Mouse (Mus musculus): Measurements from ENCODE around the gene Pex13. TPM values are rescaled to one million over a fixed set of nuclear protein-coding genes. Genes with fewer than 3 reads are reported as not detected.
"Not testable (repeated sequence)": the region's sequence is repeated elsewhere in the genome, so short reads cannot be mapped to it uniquely, and the experiment has no call there.

Pex13 gene
- total RNA-seq, 2 experiments from 2014 or later = 19.0 to 21.0 TPM

DNA sequence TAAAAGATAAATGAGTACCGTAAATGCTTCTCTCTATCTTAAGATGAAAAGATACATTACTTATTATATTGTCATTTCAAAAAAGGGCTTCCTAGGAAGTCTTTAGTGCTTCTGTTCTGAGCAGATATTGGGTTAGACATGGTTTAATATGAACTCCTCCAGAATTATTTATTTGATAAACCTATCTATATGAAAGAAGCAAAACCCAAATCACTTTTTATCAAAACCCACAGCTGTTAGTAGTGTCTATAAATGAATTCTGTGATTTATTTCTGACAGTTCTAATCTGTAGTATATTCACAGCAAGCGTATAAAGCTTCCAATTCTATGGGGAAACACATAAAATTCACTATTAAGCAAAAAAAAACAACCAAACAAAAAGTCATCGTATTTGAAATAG, 17.9 kb downstream of the Pex13 start:
- no peak for DNase-seq (ENCODE audit: low spot score)

DNA sequence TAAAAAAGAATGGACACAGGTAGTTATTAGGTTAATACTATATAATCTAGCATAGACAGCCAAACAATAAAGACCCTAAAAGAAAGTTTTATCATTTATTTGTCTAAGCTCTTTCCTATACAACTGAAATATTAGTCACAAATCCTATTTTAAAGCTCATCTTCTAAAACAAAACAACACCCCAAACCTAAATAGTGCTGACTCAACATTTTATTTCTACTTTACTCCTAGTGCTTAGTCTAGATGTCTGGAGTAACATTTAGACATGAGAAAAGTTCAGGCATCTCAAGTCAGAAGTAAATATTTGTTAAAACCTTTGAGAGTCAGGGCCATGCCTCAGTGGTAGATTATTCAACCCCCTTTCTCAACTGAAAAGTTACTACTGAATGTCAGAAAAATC, 18.3 kb downstream of the Pex13 start:
- no peak for DNase-seq (ENCODE audit: low spot score)

DNA sequence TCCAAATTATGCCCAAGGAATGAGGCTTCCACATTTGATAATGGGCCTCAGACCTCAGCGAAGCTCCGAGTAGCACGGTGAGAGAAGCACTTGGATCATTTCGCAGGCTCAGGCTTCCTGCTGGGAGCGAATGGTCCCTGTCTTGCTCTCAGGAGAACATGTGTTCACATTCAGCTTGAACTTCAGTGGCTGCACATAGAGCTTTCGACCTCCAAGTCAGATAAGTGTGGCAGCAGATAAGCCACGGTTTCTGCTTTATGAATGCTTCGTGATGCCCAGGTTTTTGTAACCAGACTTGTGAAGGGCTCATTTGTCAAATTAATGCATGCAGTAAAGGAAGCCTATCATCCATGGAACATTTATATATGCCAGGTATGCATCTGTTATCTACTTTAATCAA, 31.2 kb downstream of the Pex13 start:
- DNase-seq (ENCODE audit: low spot score) = no peak

DNA sequence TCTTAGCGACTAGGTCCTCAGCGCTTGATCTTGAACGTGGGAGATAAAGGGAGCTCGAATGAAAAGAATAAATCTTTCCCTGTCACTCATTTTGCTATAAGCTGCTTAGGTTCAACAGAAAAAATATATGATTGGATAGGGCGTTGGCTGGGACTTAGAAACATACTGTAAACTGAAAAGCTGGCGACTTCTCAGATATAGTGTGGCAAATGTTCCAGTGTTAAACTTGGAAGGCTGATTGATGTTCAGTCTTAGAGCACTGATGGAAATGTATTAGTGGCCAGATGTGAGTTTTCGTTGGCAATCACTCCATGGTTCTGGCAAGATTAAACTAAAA, 31.9 kb downstream of the Pex13 start:
- no peak for DNase-seq (ENCODE audit: low spot score)

DNA sequence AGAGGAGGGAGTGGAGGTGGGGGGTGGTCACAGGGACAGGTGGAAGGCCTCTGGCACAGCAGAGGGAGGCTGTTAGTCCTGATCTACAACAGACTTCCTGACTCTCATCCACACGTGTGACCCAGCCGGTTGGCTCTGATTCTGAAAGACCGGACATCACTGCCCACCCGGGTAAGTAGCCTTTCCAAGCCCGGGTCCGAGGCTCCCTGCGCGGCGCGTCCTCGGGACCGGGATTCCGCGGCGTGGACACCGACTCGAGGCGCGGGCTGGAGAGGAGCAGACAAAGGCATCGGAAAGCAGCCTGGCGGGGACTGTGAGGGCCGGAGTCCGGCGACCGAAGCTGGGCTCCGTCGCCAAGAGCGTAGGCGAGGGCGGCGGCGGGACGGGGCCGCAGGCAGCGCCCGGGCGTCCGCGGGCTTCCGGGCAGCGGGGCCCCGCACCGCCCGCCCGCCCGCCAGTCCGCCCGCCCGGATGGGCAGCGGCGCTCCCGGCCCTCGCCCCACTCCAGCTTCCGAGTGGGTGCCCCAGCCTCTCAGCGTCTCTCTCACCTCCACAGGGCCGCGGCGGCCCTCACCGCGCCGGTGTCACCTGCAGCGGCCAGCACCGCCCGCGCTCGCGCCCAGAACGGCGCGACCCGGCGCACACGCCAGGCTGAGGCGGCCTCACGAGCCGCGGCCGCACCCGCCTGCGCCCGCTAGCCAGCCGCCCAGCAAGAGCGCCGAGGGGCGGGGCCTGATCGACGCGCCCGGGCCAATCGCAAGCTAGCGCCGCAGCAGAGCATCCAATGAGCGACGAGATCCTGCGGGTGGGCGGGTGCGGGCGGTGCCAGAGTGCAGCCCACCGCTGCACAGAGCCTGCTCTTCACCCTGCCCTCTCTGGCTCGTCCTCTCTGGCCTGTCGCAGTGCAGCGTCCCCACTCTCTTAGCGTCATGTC, 32.5 kb downstream of the Pex13 start, which contains the start of gene 0610010F05Rik:
TSS of gene 0610010F05Rik (minus strand) at position 695 of the 934 bp plus-strand sequence.
- peak; percentile 81 for DNase-seq (ENCODE audit: low spot score)

DNA sequence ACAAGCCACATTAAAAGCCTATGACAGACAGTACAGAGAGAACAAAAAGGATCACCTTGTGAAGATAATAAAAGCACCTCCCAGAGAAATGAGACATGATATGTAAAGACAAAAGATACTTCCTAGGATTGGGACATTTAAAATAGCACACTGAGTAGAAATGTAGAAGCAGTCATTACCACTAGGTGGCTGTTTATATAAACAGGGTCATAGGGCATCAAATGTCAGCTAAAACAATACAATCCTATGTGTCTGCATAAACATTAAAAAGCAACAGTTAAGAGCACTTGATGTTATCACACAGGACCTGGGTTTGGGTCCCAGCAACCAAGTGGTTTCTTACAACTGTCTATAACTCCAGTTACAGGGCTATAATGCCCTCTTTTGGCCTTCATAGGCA, 35.1 kb downstream of the Pex13 start:
- no peak for DNase-seq (ENCODE audit: low spot score)

DNA sequence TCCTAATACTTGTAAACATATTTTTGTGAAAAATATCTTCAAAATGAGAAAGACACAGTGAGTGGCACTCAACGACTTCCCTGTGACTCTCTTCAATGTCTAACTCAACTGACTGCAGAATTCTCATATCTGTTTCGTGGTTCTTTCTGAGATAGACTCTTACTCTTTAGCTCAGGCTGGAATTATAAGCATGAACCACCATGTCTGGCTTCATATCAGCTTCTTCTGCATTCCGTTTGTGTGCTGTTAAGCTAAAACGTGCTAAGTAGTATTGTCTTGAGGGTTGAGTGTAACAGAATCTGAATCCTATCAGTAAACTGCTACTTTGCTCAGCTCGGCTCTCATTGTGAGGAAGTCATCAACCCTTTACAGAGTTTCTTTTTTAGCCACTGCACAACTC, 46.8 kb downstream of the Pex13 start:
- no peak for DNase-seq (ENCODE audit: low spot score)

DNA sequence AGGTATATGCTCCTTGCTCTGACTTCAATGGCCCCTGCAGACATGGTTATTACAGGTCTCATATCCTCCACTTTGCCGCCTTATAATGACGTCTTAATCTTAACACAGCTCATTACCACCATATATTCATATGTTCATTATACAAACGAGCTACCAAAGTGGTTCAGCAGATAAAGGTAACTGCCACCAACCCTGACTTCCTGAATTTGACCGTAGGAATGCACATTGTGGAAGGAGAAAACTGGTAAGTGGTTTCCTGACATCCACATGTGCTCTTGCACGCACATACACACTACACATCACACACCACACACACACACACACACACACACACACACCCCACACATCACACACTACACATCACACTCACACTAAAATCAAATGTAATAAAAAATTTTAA, 51.2 kb downstream of the Pex13 start:
- DNase-seq (ENCODE audit: low spot score) = no peak

DNA sequence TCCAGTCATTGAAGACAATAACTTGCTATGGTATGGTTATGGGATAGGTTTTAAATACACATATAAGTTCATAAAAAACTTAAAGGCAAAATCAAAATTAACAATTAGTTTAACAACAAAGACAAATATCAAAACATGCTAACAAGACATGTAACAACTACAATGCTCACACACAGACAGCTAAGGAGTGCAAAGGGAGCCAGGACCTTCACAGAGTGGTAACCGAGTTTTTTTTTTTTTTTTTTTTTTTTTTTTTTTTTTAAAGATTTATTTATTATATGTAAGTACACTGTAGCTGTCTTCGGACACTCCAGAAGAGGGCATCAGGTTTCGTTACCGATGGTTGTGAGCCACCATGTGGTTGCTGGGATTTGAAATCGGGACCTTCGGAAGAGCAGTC, 58.5 kb downstream of the Pex13 start:
- DNase-seq (ENCODE audit: low spot score) = not testable (repeated sequence)

Other genes starting within 250 kb of the Pex13 start
- gene Ahsa2, start 167.9 kb downstream of the Pex13 start, total RNA-seq (2021) = 10 to 100 TPM; 33.8 to 37.5 TPM
- not detected for gene 1700093K21Rik, start 144.8 kb downstream of the Pex13 start, total RNA-seq (2021)
- 10 to 100 TPM; 11.7 to 12.7 TPM for gene 0610010F05Rik, start 32.3 kb downstream of the Pex13 start, total RNA-seq (2021)
- gene Pus10, start 285 bp downstream of the Pex13 start, total RNA-seq (2021) = 10 to 100 TPM; 13.7 to 17.9 TPM
- gene Rel, start 105.0 kb upstream of the Pex13 start, total RNA-seq (2021) = 1 to 10 TPM; 3.5 to 4.2 TPM
- 1 to 10 TPM; 4.5 to 4.6 TPM for gene Papolg, start 229.3 kb upstream of the Pex13 start, total RNA-seq (2021)

All from gastrocnemius, adult 18-20 months (tissue).